Mouse (Mus musculus) gastrocnemius, adult 18-20 months (tissue): ENCODE results near the gene Sox2. TPM values are rescaled to one million over a fixed set of nuclear protein-coding genes. Genes with fewer than 3 reads are reported as not detected.

Source experiments
- DNase-seq: peaks from one replicate; pipeline ENCODE4 v3.0.0; 2021; ENCODE audit warnings: low spot score
- long read RNA-seq, 2 experiments: library from polyadenylated mRNA; stranded (forward); transcript quantifications; one replicate each; pipeline ENCODE4 v2.0.0; 2021
- total RNA-seq, 2 experiments: library from RNA; stranded (reverse); gene quantifications; 2 replicates each; pipeline ENCODE4 v1.2.3; 2021

The Sox2 gene
- not detected for total RNA-seq
- long read RNA-seq, experiment 1 = 0 reads
- long read RNA-seq, experiment 2 = 0 reads

GRCm38 (mm10) chr3:34649726-34650620 is at the start of gene Sox2:
Gene Sox2 (plus strand): TSS chr3:34650405.
- DNase-seq = peak; percentile 35

DNA sequence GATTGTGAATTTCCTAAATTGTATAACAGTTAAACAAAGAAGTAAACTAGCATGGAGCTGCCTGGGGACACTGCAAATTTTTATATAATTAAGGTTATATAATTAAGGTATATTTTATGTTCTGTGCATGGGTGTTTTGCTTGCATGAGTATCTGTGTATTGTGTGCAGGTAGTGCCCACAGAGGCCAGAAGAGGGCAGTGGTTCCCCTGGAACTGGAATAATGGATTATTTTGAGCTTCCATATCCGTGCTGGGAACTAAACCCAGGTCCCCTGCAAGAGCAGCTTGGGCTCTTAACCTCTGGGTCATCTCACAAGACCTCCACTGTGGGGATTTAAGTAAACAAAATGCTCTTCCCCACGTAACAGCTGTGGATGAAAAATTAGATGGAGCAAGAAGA is 49.1 kb upstream of the Sox2 start:
- no peak for DNase-seq

DNA sequence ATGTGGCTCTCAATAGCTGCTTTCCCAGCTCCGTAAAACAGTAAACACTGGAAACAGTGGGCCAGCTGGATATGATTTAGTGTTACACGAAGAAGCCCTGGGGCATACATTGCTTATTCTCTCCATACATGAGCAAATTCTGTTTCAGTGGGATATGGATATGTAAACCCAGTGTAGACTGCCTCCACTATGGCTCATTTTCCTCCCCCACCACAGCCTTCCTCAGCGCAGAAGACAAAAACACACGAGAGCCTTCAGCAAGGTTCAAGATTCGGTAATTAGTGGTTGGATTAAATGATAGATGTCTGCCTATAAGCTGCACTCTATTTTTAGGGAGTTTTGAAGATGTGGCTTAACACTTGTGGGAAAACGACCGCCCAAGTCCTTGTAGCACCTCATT is 36.1 kb upstream of the Sox2 start:
- DNase-seq = no peak

DNA sequence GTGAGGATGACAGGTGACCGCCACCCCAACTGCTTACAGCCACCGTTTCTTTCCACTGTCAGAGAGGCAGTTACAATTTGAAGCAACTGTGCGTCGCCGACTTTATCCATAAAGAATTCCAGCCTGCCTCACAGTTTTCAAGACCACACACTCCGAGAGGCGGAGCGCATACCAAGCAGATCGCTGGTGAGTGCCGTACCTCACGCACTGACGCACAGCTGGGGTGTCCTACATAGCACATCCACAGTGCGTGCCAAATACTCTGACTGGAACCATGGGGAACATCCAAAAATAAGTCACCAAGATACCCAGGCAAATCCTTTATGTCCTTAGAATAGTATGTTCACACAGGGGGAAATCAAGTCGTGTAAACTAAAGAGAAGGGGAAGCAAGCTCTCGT is 34.7 kb upstream of the Sox2 start:
- no peak for DNase-seq

- no peak for DNase-seq
Observed at GRCm38 (mm10) chr3:34618934-34619333, 31.3 kb upstream of the Sox2 start.

- no peak for DNase-seq
Observed at GRCm38 (mm10) chr3:34620121-34620520, 30.1 kb upstream of the Sox2 start.

DNA sequence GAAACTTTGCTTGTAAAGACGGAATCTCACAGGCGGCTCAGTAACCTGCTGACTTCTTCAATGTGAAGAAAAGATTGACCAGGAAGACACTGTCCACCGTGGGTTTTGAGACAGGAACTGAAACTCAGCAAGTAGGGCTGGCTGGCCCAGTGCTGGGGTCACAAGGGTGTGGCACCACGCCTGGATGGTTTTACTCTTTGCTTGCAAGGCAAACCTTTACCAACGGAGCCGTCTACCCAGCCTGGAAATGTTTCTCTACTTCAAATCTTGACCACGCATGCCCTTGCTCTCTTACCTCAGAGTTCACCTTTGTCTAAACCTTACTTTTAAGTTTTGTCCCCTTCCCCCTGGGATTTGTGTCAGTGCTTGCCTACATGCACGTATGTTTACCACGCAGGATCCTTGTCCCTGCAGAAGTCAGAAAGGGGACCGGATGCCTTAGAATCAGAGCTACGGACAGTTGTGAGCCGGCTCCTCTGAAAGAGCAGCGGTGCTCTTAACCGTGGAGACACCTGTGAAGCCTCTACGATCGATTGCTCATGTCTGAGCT is 25.4 kb upstream of the Sox2 start:
- no peak for DNase-seq

GRCm38 (mm10) chr3:34626521-34626920 is 23.7 kb upstream of the Sox2 start:
- no peak for DNase-seq

- DNase-seq = no peak
Observed at GRCm38 (mm10) chr3:34630031-34630430, 20.2 kb upstream of the Sox2 start.

- no peak for DNase-seq
Observed at GRCm38 (mm10) chr3:34630736-34631135, 19.5 kb upstream of the Sox2 start.

GRCm38 (mm10) chr3:34636958-34637357 is 13.2 kb upstream of the Sox2 start:
- no peak for DNase-seq

- no peak for DNase-seq
Observed at GRCm38 (mm10) chr3:34637481-34637880, 12.7 kb upstream of the Sox2 start.

DNA sequence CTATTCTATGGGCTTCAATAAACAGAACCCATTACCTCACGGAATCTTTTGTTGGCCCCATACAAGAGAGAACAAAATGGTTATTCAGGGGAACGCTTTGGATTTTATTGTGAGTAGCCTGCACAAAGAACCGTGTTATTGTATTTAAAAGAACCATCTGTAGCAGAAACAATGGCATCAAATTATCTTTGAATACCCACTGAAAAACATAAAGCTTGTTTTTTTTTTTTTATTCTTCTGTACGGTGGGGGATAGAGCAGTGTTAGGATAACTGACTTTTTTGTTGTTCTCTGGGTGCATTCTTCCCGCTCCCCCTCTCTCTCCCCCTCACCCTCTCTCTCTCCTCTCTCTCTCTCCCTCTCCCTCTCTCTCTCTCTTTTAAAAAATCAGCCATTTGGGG is 12.3 kb upstream of the Sox2 start:
- no peak for DNase-seq

DNA sequence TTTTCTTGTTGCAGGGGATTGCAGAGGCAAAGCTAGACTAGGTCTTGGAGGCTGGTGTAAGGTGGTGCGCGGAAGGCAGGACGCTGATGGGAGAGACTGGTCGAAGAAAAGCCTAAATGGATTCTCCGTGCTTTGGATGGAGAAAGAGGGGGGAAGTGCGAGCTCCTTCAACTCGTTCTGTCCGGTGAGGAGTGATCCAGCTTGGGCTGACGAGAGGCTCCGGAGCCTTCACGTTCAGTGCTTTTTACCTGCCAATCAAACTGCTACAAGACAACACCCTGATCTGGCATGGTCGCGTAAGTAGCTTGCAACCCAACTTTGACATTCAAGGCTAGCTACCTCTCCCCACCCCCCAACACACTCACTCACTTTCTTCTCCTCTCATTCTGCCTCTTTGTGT is 11.9 kb upstream of the Sox2 start:
- DNase-seq = no peak

- DNase-seq = no peak
Observed at GRCm38 (mm10) chr3:34639031-34639872, 11.0 kb upstream of the Sox2 start.

DNA sequence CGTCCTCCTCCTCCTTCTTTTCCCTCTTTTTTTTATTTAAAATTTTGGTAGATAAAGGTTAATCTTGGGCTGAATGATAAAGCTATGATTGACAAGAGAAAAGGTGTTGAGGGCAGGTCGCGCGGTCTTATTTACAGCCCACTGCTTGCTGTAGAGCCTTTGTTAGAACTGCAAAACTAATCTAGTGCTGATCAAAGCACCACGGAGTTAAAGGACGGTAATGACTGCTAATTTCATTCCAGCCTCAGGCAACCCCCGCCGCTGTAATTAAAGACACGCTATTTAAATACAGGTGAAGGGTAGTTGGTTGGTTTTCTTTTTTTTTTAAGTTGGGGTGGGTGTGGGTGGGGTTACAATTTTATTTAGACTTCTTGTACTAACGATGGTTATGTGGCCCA is 10.3 kb upstream of the Sox2 start:
- DNase-seq = no peak

GRCm38 (mm10) chr3:34640276-34640675 is 9.9 kb upstream of the Sox2 start:
- no peak for DNase-seq

GRCm38 (mm10) chr3:34640690-34641600 is 9.3 kb upstream of the Sox2 start:
- DNase-seq = no peak

DNA sequence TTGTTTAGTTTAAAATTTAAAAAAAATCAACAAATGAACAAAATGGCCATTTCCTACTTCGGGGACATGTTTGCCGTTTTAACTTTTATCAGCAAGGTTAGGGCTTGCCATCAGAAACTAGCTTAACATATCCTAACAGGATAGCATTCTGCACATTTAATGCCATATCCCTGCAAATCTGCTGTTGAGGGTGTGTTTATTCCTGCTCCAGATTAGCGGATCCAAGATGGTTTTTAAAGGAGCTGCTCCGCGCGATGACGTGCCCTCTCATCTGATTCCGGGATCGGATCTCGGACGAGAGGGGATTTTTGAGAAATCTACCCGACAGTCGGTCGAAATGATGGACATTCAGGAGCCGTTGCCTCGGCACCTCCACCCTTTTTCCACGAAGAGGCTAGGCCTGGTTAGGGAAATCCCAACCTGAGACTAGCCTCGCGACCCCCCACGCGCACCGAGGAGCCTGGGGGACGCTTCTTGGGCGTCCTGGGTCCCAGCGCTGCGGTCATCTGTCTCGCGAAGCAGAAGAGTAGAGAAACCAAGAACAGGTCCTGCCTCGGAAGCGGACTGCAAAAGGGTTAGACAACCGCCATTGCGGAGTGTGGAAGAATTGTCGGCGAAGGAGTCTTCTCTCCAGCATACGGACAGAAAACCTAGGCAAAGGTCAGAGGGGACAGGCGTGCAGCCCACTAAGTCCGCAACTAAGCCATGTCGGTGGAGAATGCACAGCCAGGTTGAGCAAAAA is 8.3 kb upstream of the Sox2 start:
- no peak for DNase-seq

DNA sequence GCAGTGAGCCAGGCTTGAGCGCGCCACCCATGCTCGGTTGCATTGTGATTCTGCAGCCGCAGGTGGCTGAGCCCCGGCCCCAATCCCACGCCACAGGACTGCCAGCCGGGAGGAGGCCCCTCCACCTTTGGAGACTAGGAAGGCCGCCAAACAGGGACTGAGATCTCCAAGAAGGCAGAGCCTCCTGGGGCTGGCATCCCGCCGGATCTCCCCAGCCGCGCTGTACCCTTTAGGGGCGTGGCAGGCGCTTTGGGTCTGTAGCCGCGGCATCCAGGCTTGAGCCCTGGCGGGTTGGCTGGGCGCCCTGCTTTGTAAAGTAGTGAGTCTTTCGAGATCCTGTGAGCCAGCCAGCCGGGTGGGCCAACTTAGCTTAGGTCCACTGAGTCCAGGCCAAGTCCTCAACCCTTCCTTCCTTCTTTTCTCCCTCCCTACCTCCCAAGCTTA is 7.7 kb upstream of the Sox2 start:
- no peak for DNase-seq
